Mouse (Mus musculus): Measurements from ENCODE around the gene Vstm2l. TPM values are rescaled to one million over a fixed set of nuclear protein-coding genes. Genes with fewer than 3 reads are reported as not detected.

The Vstm2l gene
- polyA plus RNA-seq, 1 experiment from 2014 or later, result 28.3 TPM

DNA sequence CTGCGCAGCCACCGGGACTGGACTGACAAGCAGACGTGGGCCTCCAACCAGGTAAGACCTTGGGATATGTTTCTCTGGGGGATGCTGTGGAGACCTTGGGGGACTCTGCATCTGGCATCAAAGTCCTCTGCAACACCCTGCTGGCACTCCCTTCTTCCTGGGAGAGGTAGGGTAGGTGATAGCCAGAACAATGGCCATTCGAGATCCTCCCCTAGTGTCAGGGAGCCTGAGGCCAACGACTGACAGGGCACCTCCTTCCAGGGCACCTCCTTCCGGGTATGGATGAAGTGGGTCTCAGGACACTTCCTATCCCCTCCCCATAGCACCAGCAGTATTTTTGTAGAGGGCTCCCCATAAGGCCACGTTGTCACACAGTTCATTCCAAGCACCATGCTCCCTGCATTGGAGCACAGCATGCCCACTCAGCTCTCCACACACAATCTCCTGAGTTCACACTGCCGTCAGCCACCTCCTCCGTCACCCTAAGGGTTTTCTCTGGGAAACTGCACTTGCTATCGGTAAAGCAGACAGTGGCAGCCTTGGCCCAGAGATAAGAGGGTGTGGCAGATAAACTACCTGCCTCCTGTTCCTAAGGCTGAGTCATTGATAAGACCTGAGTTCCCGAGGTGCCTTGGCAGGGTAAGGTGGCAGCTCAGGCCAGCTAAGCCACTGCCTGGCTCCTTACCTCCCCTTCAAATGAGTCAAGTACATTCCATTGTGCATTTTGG lies 21.2 kb downstream of the Vstm2l start:
- H3K4me1 ChIP-seq, result peaks cover 17% of the 10 kb centered on the region
- no peaks in the 10 kb centered on the region; the same call in 1 of the 2 replicates for H3K27me3 ChIP-seq (replicated peaks)
- H3K4me2 ChIP-seq, result no peak overlapping the region
- ATAC-seq (replicated peaks), result no peak
- 77% methylated on average over 11 of the region's 11 CpGs for WGBS
- no peak overlapping the region for H3K9ac ChIP-seq
- H3K9me3 ChIP-seq, result no peaks in the 10 kb centered on the region
- H3K36me3 ChIP-seq (replicated peaks), result peaks cover 7% of the 10 kb centered on the region; the same call in 1 of the 2 replicates
- no peak overlapping the region for H3K27ac ChIP-seq
- H3K4me3 ChIP-seq, result no peak overlapping the region

- H3K27ac ChIP-seq, result no peak overlapping the region
- H3K4me2 ChIP-seq, result no peak overlapping the region
- WGBS, result 79% methylated on average over 4 of the region's 4 CpGs
- ATAC-seq (replicated peaks), result no peak
- no peak overlapping the region for H3K4me3 ChIP-seq
- peaks cover 26% of the 10 kb centered on the region for H3K4me1 ChIP-seq
- peaks cover 5% of the 10 kb centered on the region; the same call in 1 of the 2 replicates for H3K27me3 ChIP-seq (replicated peaks)
- H3K9ac ChIP-seq, result no peak overlapping the region
- H3K9me3 ChIP-seq, result no peaks in the 10 kb centered on the region
- H3K36me3 ChIP-seq (replicated peaks), result peaks cover 7% of the 10 kb centered on the region; the same call in 1 of the 2 replicates
These were observed 22.2 kb downstream of the Vstm2l start for GRCm38 (mm10) chr2:157936676-157937075.

DNA sequence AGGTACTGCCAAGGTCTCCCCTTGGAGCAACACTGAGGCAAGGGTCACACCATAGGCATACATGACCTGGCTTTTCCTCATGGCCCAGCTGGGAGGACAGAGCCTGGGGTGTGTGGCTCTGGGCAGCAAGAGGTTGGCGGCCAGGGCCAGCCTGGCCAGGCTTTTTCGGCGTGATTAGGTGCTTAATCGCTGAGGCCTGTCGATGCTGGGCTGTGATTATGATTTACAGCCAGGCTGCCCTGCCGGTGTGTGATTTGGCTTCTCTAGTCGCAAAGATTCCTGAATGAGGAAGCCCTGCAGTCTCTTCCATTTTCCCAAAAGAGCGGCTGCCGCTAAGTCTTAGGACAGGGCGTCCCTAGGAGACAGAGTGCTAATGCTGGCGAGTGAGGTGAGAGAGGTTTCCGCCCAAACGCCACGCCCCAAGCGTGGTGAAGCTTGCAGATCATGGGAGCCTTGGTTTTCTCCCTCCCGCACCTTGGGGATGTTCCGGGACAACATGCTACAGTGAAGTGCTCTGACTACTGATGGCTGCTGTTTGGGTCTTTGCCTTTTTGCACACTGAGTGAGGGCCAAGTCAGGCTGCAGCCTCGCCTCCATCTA lies 26.2 kb downstream of the Vstm2l start:
- peak overlapping the region; percentile 28; the same call in 1 of the 2 replicates for H3K4me2 ChIP-seq
- peaks cover 7% of the 10 kb centered on the region; the same call in 1 of the 2 replicates for H3K36me3 ChIP-seq (replicated peaks)
- WGBS, result 10% methylated on average over 18 of the region's 18 CpGs
- H3K9ac ChIP-seq, result 0 out of 2 replicates have a peak overlapping the region, but pooled peaks have one; percentile 8
- no peaks in the 10 kb centered on the region for H3K9me3 ChIP-seq
- peaks cover 5% of the 10 kb centered on the region; the same call in 1 of the 2 replicates for H3K27me3 ChIP-seq (replicated peaks)
- peak overlapping the region; percentile 26; the same call in 1 of the 2 replicates for H3K27ac ChIP-seq
- no peak for ATAC-seq (replicated peaks)
- peaks cover 32% of the 10 kb centered on the region for H3K4me1 ChIP-seq
- H3K4me3 ChIP-seq, result no peak overlapping the region

GRCm38 (mm10) chr2:157943514-157944155 lies 29.2 kb downstream of the Vstm2l start:
- Histone ChIP-seq H3K9me3 (no peaks in the 10 kb centered on the region), H3K27ac (peak overlapping the region; percentile 60), H3K9ac (peak overlapping the region; percentile 46), H3K36me3 (replicated peaks) (no peaks in the 10 kb centered on the region), H3K4me1 (peaks cover 32% of the 10 kb centered on the region), H3K27me3 (replicated peaks) (peaks cover 5% of the 10 kb centered on the region; the same call in 1 of the 2 replicates), H3K4me2 (peak overlapping the region; percentile 72), H3K4me3 (peak overlapping the region; percentile 42)
- peak; percentile 82 for ATAC-seq (replicated peaks)
- under 1% methylated on average over 45 of the region's 47 CpGs for WGBS

- peaks cover 5% of the 10 kb centered on the region; the same call in 1 of the 2 replicates for H3K27me3 ChIP-seq (replicated peaks)
- 10% methylated on average over 36 of the region's 37 CpGs for WGBS
These were observed 29.9 kb downstream of the Vstm2l start for GRCm38 (mm10) chr2:157944156-157944893.

GRCm38 (mm10) chr2:157953978-157954377 lies 39.5 kb downstream of the Vstm2l start:
- Histone ChIP-seq H3K27me3 (replicated peaks) (no peaks in the 10 kb centered on the region), H3K9me3 (no peaks in the 10 kb centered on the region), H3K4me1 (0 out of 2 replicates have a peak, but pooled peaks cover 2% of the 10 kb centered on the region), H3K9ac (no peak overlapping the region), H3K27ac (no peak overlapping the region), H3K4me3 (no peak overlapping the region), H3K36me3 (replicated peaks) (no peaks in the 10 kb centered on the region), H3K4me2 (no peak overlapping the region)
- no peak for ATAC-seq (replicated peaks)
- WGBS, result 69% methylated on average over 5 of the region's 5 CpGs

More at GRCm38 (mm10) chr2:157944156-157944893, 29.9 kb downstream of the Vstm2l start:
- Histone ChIP-seq H3K9ac (peak overlapping the region; percentile 46), H3K9me3 (no peaks in the 10 kb centered on the region), H3K4me1 (peaks cover 32% of the 10 kb centered on the region), H3K4me2 (peak overlapping the region; percentile 72), H3K27ac (peak overlapping the region; percentile 60), H3K36me3 (replicated peaks) (no peaks in the 10 kb centered on the region), H3K4me3 (peak overlapping the region; percentile 42)
- peak; percentile 37; the same call in 1 of the 2 replicates for ATAC-seq (replicated peaks)

DNA sequence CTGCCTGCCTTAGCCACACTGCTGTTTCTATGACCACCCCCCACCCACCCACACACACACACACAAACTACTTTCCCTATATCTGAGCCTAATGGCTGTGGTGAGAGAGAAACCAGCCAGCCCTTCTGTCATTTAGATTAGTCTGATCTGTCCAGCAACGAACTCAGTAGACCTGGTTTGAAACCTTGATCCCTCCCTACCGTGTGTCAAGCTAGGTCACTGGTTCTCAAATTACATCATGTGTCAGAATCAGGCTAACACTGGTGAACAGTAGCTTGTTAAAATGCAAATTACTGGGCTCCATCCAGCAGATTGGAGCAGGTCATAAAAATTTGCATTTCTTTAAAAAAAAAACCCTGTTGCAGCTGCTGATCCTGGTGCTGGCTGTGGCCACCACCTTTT lies 43.3 kb downstream of the Vstm2l start:
- no peak for ATAC-seq (replicated peaks)
- Histone ChIP-seq H3K9ac (no peak overlapping the region), H3K4me3 (no peak overlapping the region), H3K27me3 (replicated peaks) (no peaks in the 10 kb centered on the region), H3K27ac (no peak overlapping the region), H3K36me3 (replicated peaks) (no peaks in the 10 kb centered on the region), H3K4me1 (0 out of 2 replicates have a peak, but pooled peaks cover 2% of the 10 kb centered on the region), H3K4me2 (no peak overlapping the region), H3K9me3 (no peaks in the 10 kb centered on the region)
- 6% methylated on average over 2 of the region's 2 CpGs for WGBS

GRCm38 (mm10) chr2:157967856-157968255 lies 53.4 kb downstream of the Vstm2l start:
- 34% methylated on average over 3 of the region's 3 CpGs for WGBS
- no peak overlapping the region for H3K4me2 ChIP-seq
- H3K9me3 ChIP-seq, result no peaks in the 10 kb centered on the region
- no peak overlapping the region for H3K9ac ChIP-seq
- no peaks in the 10 kb centered on the region for H3K27me3 ChIP-seq (replicated peaks)
- no peaks in the 10 kb centered on the region for H3K36me3 ChIP-seq (replicated peaks)
- ATAC-seq (replicated peaks), result no peak
- H3K4me1 ChIP-seq, result no peaks in the 10 kb centered on the region
- no peak overlapping the region for H3K27ac ChIP-seq
- no peak overlapping the region for H3K4me3 ChIP-seq

- 40% methylated on average over 6 of the region's 6 CpGs for whole genome bisulfite sequencing
- no peak for ATAC-seq (replicated peaks)
- Histone ChIP-seq H3K4me2 (no peak overlapping the region), H3K27ac (no peak overlapping the region), H3K27me3 (replicated peaks) (no peaks in the 10 kb centered on the region), H3K36me3 (replicated peaks) (no peaks in the 10 kb centered on the region), H3K4me1 (peaks cover 9% of the 10 kb centered on the region), H3K9ac (no peak overlapping the region), H3K4me3 (no peak overlapping the region), H3K9me3 (no peaks in the 10 kb centered on the region)
These were observed 55.7 kb downstream of the Vstm2l start for GRCm38 (mm10) chr2:157970124-157970523.

GRCm38 (mm10) chr2:157970669-157971068 lies 56.2 kb downstream of the Vstm2l start:
- Histone ChIP-seq H3K27ac (no peak overlapping the region), H3K36me3 (replicated peaks) (no peaks in the 10 kb centered on the region), H3K4me2 (no peak overlapping the region), H3K4me3 (no peak overlapping the region), H3K27me3 (replicated peaks) (no peaks in the 10 kb centered on the region), H3K9ac (no peak overlapping the region), H3K4me1 (peaks cover 14% of the 10 kb centered on the region), H3K9me3 (no peaks in the 10 kb centered on the region)
- ATAC-seq (replicated peaks), result no peak
- WGBS, result 13% methylated on average over 3 of the region's 3 CpGs

GRCm38 (mm10) chr2:157974604-157975501 lies 60.4 kb downstream of the Vstm2l start:
- Histone ChIP-seq H3K27me3 (replicated peaks) (no peaks in the 10 kb centered on the region), H3K4me3 (no peak overlapping the region), H3K9me3 (no peaks in the 10 kb centered on the region), H3K9ac (no peak overlapping the region), H3K36me3 (replicated peaks) (no peaks in the 10 kb centered on the region), H3K4me1 (peaks cover 20% of the 10 kb centered on the region), H3K4me2 (peak overlapping the region; percentile 31), H3K27ac (peak overlapping the region; percentile 67)
- ATAC-seq (replicated peaks), result peak; percentile 60; the same call in 1 of the 2 replicates
- 3% methylated on average over 23 of the region's 23 CpGs for WGBS

All from midbrain, embryonic 15.5 days (tissue).